Mouse (Mus musculus) thymus, adult 2 months (tissue): ENCODE results near the gene Ankrd31.

Experiments
- CTCF ChIP-seq: fragments of 200-500 bp; IDR thresholded peaks from 2 replicates; pipeline ENCODE4 v1.5.1; 2012; ENCODE audit warnings: mild to moderate bottlenecking, control low read depth, low read length, moderate library complexity, borderline replicate concordance; ENCODE audit not compliant: control insufficient read depth, poor library complexity, insufficient read depth; ENCODE audit errors: extremely low read depth
- POLR2A ChIP-seq: fragments of 200-500 bp; IDR thresholded peaks from 2 replicates; pipeline ENCODE4 v1.6.1; 2012; ENCODE audit warnings: mild to moderate bottlenecking, low read length, control low read depth, moderate library complexity; ENCODE audit not compliant: control insufficient read depth, poor library complexity, insufficient read depth; ENCODE audit errors: extremely low read depth

DNA sequence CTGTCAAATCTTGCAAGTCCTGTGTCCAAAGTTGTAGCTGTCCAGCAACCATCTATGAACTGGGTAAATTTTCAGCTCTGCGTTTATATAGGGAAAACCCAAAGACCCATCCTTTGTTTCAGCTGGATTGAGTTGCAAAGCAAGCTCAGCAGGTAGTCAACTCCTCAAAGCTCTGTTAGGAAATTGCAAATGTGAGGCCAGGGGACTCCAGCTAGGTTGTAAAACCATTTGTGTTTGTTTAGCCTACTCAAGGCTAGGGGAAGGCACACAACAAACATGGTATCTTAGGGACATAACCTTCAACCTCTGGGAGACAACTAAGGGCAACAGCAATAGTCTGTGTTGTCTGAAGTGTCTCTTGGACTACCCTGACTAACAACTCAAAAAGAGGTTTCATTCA, 136.5 kb downstream of the Ankrd31 start:
- TF ChIP-seq CTCF, result no peak
- TF ChIP-seq POLR2A, result no peak
